Mouse (Mus musculus): ENCODE data around the gene Ccdc186. TPM values are rescaled to one million over a fixed set of nuclear protein-coding genes. Genes with fewer than 3 reads are reported as not detected.

The Ccdc186 gene
- polyA plus RNA-seq, 1 experiment from 2014 or later, result 25.0 TPM

DNA sequence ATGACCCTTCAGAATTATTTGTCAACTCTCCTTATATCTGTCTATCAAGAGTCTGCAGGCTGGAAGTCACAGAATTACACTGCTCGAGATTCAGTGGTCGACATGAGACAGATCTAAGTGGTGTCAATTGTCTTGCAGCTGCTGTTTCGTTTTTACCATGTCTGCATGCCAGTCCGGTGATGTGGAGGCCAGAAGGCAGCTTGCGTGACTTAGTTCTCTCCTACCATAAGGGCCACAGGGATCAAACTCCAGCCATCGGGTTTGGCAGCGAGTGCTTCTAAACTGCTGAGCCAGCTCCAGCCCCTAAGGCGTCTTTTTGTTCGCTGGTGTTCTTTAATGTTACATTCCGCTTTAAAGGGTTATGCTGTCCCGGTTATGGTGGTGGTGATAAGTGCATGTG is 6.3 kb upstream of the Ccdc186 start:
- Histone ChIP-seq H3K27me3 (ENCODE audit: control insufficient read depth, insufficient read depth, low read length) (no peaks in the 10 kb centered on the region), H3K4me1 (ENCODE audit: control insufficient read depth, insufficient read depth, low read length) (no peaks in the 10 kb centered on the region), H3K9me3 (ENCODE audit: control insufficient read depth, low read length) (no peaks in the 10 kb centered on the region), H3K36me3 (ENCODE audit: control insufficient read depth, insufficient read depth, low read length) (no peaks in the 10 kb centered on the region), H3K9ac (replicated peaks; ENCODE audit: low read depth, low read length) (no peak overlapping the region), H3K4me2 (ENCODE audit: low read depth, low read length) (no peak overlapping the region), H3K4me3 (ENCODE audit: low read depth, low read length) (no peak overlapping the region), H3K27ac (ENCODE audit: low read depth, low read length) (no peak overlapping the region)
- ATAC-seq (ENCODE audit: low read depth), result no peak
- WGBS, result 86% methylated on average over 11 of the region's 11 CpGs

DNA sequence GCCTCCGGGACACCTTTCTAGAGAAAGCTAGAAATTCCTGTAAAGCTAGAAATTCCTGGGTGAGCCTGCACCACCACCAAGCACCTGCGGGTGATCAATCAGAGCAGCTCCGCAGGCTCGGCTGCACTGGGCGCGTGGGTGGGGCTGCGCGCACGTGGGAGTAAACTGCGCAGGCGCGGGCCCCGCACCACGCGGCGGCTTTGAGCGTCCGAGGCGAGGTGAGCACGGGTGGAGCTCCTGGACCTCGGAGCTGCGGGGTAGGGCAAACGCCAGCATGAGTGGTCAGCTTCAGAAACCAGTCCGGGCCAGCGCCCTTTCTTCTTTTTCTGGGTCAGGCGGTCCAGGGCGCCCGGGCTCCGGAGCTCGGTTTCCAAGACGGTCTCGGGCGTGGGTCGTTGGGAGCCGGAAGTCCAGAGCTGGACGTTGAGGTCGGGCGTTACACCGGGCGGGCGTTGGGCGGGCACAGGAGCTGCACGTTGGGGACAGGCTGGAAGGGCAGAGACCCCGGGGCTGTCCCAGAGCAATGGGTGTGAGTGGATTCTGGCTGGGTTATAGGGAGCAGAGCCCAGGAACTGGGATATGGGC is 4.1 kb upstream of the Ccdc186 start, which contains the start of gene Tdrd1:
Gene Tdrd1, plus strand, starts transcription at position 163 of the 585 bp plus-strand sequence.
- no peaks in the 10 kb centered on the region for H3K4me1 ChIP-seq (ENCODE audit: control insufficient read depth, insufficient read depth, low read length)
- H3K27ac ChIP-seq (ENCODE audit: low read depth, low read length), result no peak within 1 kb of the TSS
- H3K9me3 ChIP-seq (ENCODE audit: control insufficient read depth, low read length), result no peaks in the 10 kb centered on the region
- no peaks in the 10 kb centered on the region for H3K36me3 ChIP-seq (ENCODE audit: control insufficient read depth, insufficient read depth, low read length)
- H3K4me3 ChIP-seq (ENCODE audit: low read depth, low read length), result no peak within 1 kb of the TSS
- H3K27me3 ChIP-seq (ENCODE audit: control insufficient read depth, insufficient read depth, low read length), result no peaks in the 10 kb centered on the region
- H3K9ac ChIP-seq (replicated peaks; ENCODE audit: low read depth, low read length), result no peak within 1 kb of the TSS
- ATAC-seq (ENCODE audit: low read depth), result no peak
- H3K4me2 ChIP-seq (ENCODE audit: low read depth, low read length), result peak within 1 kb of the TSS; percentile 20; the same call in 1 of the 2 replicates
- 68% methylated on average over 44 of the region's 44 CpGs for WGBS

DNA sequence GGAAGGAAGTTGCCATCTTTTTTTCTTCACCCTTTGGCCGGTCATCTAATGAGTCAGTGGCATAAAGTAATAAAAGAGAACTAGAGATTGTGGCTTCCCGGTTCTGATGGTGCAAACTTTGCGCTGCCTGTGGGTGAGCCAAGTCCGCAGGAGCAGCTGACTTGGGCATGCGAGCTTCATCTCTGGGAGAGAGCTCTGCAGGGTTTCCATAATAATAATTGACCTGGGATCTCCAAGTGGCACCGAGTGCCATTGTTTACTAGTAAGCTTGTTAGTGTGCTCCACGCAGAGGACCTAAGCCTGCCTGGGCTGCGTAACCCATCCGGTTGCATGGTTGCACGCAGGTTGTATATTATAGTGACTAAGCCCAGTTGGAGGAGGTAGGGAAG is 452 bp upstream of the Ccdc186 start:
- Histone ChIP-seq H3K4me2 (ENCODE audit: low read depth, low read length) (peak overlapping the region; percentile 69), H3K9me3 (ENCODE audit: control insufficient read depth, low read length) (no peaks in the 10 kb centered on the region), H3K4me3 (ENCODE audit: low read depth, low read length) (peak overlapping the region; percentile 97), H3K9ac (replicated peaks; ENCODE audit: low read depth, low read length) (no peak overlapping the region; the same call in 1 of the 2 replicates), H3K36me3 (ENCODE audit: control insufficient read depth, insufficient read depth, low read length) (no peaks in the 10 kb centered on the region), H3K4me1 (ENCODE audit: control insufficient read depth, insufficient read depth, low read length) (peaks cover 21% of the 10 kb centered on the region), H3K27ac (ENCODE audit: low read depth, low read length) (no peak overlapping the region), H3K27me3 (ENCODE audit: control insufficient read depth, insufficient read depth, low read length) (no peaks in the 10 kb centered on the region)
- peak; percentile 50 for ATAC-seq (ENCODE audit: low read depth)
- 20% methylated on average over 10 of the region's 10 CpGs for WGBS

DNA sequence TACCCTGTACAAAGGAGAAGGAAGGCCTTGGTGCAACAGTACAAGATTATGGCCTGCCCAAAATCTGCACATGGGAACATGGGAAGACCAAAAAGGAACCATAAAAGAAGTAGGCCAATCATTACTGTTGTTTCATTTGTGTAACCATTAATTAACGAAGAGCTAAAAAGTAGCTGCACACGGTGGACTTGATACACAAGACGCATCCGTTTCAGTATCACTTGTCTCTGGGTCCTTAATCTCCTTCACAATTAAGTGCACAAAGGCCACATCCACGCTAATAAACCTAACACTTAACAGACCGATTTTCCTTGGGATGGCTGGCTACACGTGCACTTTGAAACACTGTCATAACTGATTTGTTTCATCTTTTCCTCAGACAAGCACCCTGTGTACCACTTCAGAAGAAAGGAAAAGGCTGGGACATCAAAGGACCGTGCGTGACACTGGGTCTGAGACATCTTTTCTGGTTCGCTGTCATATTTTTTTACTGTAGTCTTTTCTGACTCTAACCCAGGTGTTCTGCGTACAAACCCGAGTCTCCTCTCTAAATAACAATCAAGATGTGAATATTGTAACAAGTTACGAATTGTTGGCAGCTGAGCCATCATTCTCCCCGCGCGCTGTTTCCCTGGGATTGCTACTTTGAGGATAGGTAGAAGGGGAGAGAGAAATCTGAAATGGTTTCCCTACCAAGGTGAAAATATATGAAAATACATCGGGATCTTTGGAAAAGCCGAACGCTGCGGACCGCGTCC is 771 bp downstream of the Ccdc186 start:
- WGBS, result 4% methylated on average over 22 of the region's 22 CpGs

DNA sequence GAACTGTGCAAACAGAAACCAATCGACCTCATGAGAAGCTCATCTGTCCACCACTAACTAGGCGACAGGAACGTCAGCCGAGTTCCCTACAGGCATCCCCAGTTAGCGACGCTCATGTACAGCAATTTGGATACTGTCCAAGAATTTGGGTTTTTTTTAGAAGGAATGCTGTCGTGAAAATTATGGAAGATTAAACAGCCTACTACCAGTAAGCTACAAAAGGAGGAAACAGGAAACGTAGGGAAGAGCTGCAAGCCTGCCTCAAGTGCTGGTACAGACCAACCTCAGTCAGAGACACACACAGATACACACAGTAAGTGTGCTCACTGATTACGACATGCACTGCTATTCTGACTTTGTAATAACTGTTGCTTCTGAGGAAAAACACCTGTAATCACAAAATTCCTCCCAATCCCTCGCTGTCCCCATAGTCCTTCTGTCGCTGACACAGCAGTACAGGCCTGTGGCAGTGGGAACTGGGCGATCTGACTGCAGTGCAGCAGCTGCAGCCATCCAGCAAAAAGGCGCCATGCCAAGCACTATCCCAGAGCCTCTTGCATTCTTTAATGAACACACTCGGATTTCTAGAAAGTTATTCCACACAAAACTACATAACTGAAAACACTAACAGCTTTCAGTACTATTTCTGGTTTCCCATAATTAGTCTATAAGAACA is 4.0 kb downstream of the Ccdc186 start:
- Histone ChIP-seq H3K27ac (ENCODE audit: low read depth, low read length) (no peak overlapping the region), H3K36me3 (ENCODE audit: control insufficient read depth, insufficient read depth, low read length) (no peaks in the 10 kb centered on the region), H3K4me3 (ENCODE audit: low read depth, low read length) (no peak overlapping the region), H3K27me3 (ENCODE audit: control insufficient read depth, insufficient read depth, low read length) (no peaks in the 10 kb centered on the region), H3K9ac (replicated peaks; ENCODE audit: low read depth, low read length) (no peak overlapping the region), H3K4me1 (ENCODE audit: control insufficient read depth, insufficient read depth, low read length) (peaks cover 24% of the 10 kb centered on the region), H3K4me2 (ENCODE audit: low read depth, low read length) (no peak overlapping the region), H3K9me3 (ENCODE audit: control insufficient read depth, low read length) (no peaks in the 10 kb centered on the region)
- 42% methylated on average over 14 of the region's 14 CpGs for WGBS
- no peak for ATAC-seq (ENCODE audit: low read depth)

More for the DNA sequence above, 771 bp downstream of the Ccdc186 start:
- ATAC-seq (ENCODE audit: low read depth), result no peak
- Histone ChIP-seq H3K36me3 (ENCODE audit: control insufficient read depth, insufficient read depth, low read length) (no peaks in the 10 kb centered on the region), H3K27me3 (ENCODE audit: control insufficient read depth, insufficient read depth, low read length) (no peaks in the 10 kb centered on the region), H3K9me3 (ENCODE audit: control insufficient read depth, low read length) (no peaks in the 10 kb centered on the region), H3K4me1 (ENCODE audit: control insufficient read depth, insufficient read depth, low read length) (peaks cover 21% of the 10 kb centered on the region), H3K4me2 (ENCODE audit: low read depth, low read length) (peak overlapping the region; percentile 69), H3K4me3 (ENCODE audit: low read depth, low read length) (peak overlapping the region; percentile 97), H3K9ac (replicated peaks; ENCODE audit: low read depth, low read length) (peak overlapping the region; percentile 97), H3K27ac (ENCODE audit: low read depth, low read length) (peak overlapping the region; percentile 92)

DNA sequence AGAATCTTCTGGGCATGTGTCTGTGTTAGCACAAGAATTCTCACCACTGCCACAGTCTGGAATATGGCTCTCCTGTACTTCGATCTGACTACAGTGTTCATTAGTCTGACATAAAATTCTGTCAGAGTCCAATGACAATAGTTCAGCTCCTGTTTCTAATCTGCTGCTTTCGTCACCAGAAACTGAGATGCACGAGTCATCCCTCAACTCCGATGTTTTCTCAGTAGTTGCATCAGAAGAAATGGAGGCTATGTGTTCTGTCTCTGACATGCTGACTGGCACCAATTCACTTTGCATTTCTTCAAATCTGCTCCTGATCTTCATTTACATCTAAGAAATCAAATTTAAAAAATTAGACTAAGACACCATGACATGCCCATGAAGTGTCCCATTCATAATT is 8.6 kb downstream of the Ccdc186 start:
- H3K9ac ChIP-seq (replicated peaks; ENCODE audit: low read depth, low read length), result no peak overlapping the region
- 95% methylated on average over 4 of the region's 4 CpGs for WGBS

DNA sequence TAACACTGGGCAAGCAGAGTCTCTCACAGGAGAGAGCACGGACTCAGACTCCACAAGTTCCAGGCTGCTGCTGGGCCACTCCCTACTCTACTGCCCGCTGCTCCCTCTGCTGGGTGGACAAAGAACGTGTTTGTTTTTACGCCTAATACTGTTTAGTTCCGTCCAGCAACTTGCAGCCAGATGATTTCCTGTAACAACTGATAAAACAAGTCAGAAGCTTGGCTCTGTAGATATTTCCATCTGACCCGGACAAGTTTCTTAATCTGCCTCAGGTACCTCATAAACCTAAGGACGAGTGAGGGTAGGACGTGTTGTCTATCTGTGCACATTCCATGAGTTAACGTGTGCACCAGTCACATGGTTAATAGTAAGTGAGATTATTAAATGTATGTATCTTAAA is 10.4 kb downstream of the Ccdc186 start:
- ATAC-seq (ENCODE audit: low read depth), result no peak
- Histone ChIP-seq H3K4me1 (ENCODE audit: control insufficient read depth, insufficient read depth, low read length) (0 out of 2 replicates have a peak, but pooled peaks cover 3% of the 10 kb centered on the region), H3K9ac (replicated peaks; ENCODE audit: low read depth, low read length) (no peak overlapping the region), H3K4me3 (ENCODE audit: low read depth, low read length) (no peak overlapping the region), H3K36me3 (ENCODE audit: control insufficient read depth, insufficient read depth, low read length) (peaks cover 14% of the 10 kb centered on the region), H3K9me3 (ENCODE audit: control insufficient read depth, low read length) (no peaks in the 10 kb centered on the region), H3K4me2 (ENCODE audit: low read depth, low read length) (no peak overlapping the region), H3K27me3 (ENCODE audit: control insufficient read depth, insufficient read depth, low read length) (no peaks in the 10 kb centered on the region), H3K27ac (ENCODE audit: low read depth, low read length) (no peak overlapping the region)
- WGBS, result 46% methylated on average over 9 of the region's 9 CpGs

More for the DNA sequence above, 8.6 kb downstream of the Ccdc186 start:
- no peak for ATAC-seq (ENCODE audit: low read depth)
- Histone ChIP-seq H3K27me3 (ENCODE audit: control insufficient read depth, insufficient read depth, low read length) (no peaks in the 10 kb centered on the region), H3K9me3 (ENCODE audit: control insufficient read depth, low read length) (no peaks in the 10 kb centered on the region), H3K27ac (ENCODE audit: low read depth, low read length) (no peak overlapping the region), H3K4me3 (ENCODE audit: low read depth, low read length) (no peak overlapping the region), H3K36me3 (ENCODE audit: control insufficient read depth, insufficient read depth, low read length) (peaks cover under 1% of the 10 kb centered on the region), H3K4me2 (ENCODE audit: low read depth, low read length) (no peak overlapping the region), H3K4me1 (ENCODE audit: control insufficient read depth, insufficient read depth, low read length) (peaks cover 11% of the 10 kb centered on the region)

DNA sequence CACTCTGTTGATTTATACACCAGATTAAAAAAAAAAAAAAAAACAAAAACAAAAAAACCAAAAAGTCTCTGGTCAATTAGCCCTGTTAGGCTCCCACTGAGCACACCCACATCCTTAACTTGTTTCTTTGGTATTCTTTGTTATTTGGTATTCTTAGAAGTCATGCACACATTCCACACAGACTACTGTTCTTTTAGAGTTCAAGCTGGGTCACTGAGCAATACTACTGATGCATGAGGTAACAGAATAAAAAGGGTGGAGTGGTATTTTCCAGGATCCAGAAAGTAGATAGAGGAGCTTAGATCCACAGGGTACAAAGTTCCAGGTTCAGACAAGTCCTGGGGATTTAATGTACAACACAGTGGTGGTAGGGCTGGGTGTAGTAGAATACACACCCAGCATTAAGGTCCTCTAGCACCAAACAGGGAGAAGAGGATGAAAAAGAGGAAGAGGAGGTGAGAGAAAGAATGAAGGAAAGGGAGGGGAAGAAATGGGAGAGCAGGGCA is 11.3 kb downstream of the Ccdc186 start:
- no peak for ATAC-seq (ENCODE audit: low read depth)
- Histone ChIP-seq H3K4me1 (ENCODE audit: control insufficient read depth, insufficient read depth, low read length) (no peaks in the 10 kb centered on the region), H3K27me3 (ENCODE audit: control insufficient read depth, insufficient read depth, low read length) (no peaks in the 10 kb centered on the region), H3K9me3 (ENCODE audit: control insufficient read depth, low read length) (no peaks in the 10 kb centered on the region), H3K4me3 (ENCODE audit: low read depth, low read length) (no peak overlapping the region), H3K27ac (ENCODE audit: low read depth, low read length) (no peak overlapping the region), H3K36me3 (ENCODE audit: control insufficient read depth, insufficient read depth, low read length) (peaks cover 14% of the 10 kb centered on the region), H3K9ac (replicated peaks; ENCODE audit: low read depth, low read length) (no peak overlapping the region), H3K4me2 (ENCODE audit: low read depth, low read length) (no peak overlapping the region)

DNA sequence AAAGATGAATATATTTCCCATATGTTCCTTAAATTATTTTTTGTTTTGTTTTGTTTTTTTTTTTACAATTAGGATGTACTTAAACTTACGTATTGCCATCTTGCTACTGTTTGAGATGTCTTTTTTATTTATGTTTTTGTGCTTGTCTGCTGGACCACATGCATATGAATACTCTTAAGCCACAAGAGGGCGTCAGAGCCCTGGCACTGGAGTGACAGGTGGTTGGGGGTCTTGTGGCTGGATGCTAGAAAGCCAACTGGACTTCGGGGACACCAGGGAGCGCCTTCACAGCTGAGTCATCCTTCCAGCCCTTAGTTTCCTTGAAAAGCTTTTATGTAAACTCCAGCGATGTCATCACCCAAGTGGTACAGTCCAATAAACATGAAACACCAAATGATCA is 13.2 kb downstream of the Ccdc186 start:
- Histone ChIP-seq H3K9ac (replicated peaks; ENCODE audit: low read depth, low read length) (no peak overlapping the region), H3K4me2 (ENCODE audit: low read depth, low read length) (no peak overlapping the region), H3K4me3 (ENCODE audit: low read depth, low read length) (no peak overlapping the region), H3K9me3 (ENCODE audit: control insufficient read depth, low read length) (no peaks in the 10 kb centered on the region), H3K27me3 (ENCODE audit: control insufficient read depth, insufficient read depth, low read length) (no peaks in the 10 kb centered on the region), H3K27ac (ENCODE audit: low read depth, low read length) (no peak overlapping the region), H3K4me1 (ENCODE audit: control insufficient read depth, insufficient read depth, low read length) (no peaks in the 10 kb centered on the region), H3K36me3 (ENCODE audit: control insufficient read depth, insufficient read depth, low read length) (peaks cover 18% of the 10 kb centered on the region)
- no peak for ATAC-seq (ENCODE audit: low read depth)
- WGBS, result 55% methylated on average over 5 of the region's 5 CpGs

Data from neural tube, embryonic 14.5 days (tissue).